Mouse (Mus musculus) large intestine, adult 2 months (tissue): Measurements from ENCODE around the gene Cftr. TPM values are rescaled to one million over a fixed set of nuclear protein-coding genes. Genes with fewer than 3 reads are reported as not detected.

Experiments used
- DNase-seq: peaks from one replicate; pipeline ENCODE4 v3.0.0-alpha.2; 2012; ENCODE audit warnings: low read depth, low spot score
- WGBS: fragments of 180-500 bp; shearing (Covaris S2); methylation state at CpG from one replicate; pipeline ENCODE4 v1.1.7; 2018; 5-methylcytosine and 5-hydroxymethylcytosine counted together
- polyA plus RNA-seq: library from polyadenylated mRNA; depleted of rRNA; stranded (reverse); fragments of >200 nt; gene quantifications from 2 replicates; pipeline ENCODE4 v1.2.3, GENCODE M21; 2012; rRNA removed

Cftr gene
- polyA plus RNA-seq, 1 experiment, result 7.3 TPM

DNA sequence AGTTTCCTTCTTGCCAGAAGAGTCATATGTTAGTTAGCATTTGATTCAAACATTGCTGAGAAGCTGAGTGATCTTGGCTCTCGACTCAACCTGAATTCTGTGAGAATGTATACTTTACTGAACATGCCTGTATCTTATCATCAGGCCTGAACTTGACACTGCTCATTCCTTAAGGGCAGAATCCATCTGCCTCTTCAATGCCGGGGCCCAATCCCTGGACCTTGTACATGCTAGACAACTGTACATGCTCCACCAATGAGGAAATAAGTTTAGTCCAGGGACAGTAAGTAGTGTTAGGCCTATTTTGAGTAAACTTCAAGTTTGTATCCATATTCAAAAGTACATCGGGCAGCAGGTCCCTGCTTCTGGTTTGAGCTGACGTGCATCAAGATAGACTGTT, 134.6 kb downstream of the Cftr start:
- no peak for DNase-seq
- WGBS, result 77% methylated on average over 4 of the region's 4 CpGs

DNA sequence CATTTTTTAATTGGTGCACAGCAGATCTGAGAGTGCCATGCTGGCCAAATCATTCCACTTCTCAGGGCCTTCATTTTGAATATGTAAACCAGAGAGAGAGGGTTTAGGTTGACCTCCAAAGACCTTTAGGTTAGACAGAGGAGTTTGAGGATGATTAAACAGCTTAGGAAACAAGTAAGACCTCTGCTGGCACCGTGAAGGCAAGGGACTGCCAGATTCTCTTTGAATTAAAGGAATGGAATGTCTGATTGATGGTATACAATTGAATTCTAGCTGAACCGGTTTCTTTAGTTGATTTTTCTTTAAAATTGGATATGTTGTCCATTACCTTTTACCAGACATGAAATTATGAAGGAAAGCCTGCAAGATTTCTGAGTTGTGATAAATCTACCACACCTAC, 140.5 kb downstream of the Cftr start:
- DNase-seq, result no peak
- 11% methylated on average over 2 of the region's 2 CpGs for WGBS

DNA sequence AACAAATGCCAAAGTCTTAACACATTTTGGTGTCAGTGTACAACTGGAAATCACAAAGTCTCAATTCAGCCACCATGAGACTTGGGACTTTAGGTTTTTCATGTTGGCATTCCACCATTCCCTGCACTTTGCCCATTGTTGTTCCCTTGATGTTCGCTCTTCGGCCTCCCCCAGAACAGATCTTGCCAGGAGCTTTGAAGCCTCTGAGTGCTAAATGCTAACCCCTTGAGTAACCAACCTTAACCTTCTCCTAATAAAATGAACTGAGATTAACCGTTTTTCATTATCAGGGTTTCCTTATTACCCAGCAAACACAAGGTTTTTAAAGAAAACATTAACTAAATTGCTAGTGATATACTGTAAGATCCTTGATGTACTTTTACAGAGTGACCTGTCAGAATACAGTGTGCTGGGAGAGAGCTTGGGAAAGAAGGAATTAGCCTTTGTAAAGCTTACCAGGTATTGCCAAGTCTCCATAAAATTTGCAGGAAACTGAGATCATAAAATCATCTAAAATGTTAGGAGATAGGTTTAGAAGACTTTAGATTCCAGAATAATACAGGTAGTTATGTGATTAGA, 144.0 kb downstream of the Cftr start:
- 31% methylated on average over 3 of the region's 3 CpGs for WGBS
- DNase-seq, result peak; percentile 45

DNA sequence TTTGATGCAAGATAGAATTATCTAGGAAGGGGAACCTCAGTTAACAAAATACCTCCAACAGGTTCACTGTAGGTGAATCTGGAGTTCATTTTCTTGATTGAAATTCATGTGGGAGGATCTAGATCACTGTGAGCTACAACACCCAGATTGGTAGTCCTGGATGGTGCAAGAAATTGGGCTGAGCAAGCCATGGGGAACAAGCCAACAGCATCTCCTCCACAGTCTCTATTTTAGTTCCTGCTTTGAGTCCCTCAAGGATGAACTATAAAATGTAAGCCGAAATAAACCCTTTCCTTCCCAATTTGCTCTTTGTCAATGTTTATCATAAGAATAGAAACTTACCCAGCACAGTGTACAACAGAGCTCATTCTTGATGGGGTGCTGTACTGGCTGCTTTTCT, 152.5 kb downstream of the Cftr start:
- 87% methylated on average over 1 of the region's 1 CpGs for WGBS
- no peak for DNase-seq

DNA sequence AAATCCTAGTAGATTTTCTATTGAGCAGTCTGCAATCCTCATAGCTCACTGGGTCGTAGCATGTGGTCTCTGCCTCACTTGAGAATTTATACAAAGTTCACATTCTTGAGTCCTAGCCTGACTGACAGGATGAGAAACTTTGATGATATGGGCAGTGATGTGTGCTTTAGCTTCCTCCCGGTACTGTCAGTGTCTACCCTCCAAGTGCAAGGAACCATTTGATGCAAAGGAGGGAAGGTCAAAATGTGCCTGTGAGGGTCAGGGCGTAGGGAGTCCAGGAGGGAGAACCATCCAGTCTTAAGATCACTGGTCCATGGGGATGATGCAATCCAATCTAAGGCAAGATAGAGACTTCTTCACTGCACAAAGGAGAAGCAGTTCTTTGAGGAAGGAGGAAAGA, 164.9 kb downstream of the Cftr start:
- DNase-seq, result no peak
- WGBS, result 84% methylated on average over 3 of the region's 3 CpGs

DNA sequence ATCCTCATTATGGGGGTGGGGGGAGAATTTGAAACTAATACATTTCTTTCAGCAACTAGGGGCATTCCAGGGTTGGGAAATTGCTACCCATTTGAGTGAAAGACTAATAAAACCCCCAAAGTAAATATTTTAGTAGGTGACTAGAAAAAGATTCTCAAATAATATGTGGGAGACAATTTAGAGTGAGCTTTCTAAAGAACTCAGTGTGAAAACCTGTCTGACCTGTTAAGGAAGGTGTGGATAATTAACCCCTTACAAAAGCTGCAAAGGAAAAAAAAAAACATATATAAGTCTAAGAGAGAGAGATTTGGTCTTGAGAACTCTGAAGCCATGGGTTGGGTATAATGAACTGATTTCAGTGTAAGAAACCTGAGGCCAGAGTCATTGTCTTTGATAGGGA, 167.8 kb downstream of the Cftr start:
- DNase-seq, result no peak

DNA sequence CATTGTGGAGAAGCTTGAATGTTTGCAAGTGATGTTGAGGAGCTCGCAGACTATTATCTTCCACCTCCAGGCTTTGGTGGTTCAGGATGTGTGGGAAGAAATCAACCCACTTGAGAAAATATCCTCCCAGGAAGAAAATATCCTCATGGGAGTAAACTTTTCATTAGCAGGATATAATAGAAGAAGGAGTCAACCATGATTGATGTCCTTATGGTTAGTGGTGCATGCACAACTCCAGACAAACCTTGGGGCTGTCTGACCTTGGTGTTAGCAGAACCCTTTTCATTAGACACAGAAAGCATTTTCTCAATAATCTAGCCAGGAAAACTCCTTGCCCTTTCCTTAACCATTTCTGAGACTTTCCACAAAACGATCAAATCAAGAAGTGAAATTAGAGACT, 173.8 kb downstream of the Cftr start:
- no peak for DNase-seq
- WGBS, result 92% methylated on average over 2 of the region's 2 CpGs

DNA sequence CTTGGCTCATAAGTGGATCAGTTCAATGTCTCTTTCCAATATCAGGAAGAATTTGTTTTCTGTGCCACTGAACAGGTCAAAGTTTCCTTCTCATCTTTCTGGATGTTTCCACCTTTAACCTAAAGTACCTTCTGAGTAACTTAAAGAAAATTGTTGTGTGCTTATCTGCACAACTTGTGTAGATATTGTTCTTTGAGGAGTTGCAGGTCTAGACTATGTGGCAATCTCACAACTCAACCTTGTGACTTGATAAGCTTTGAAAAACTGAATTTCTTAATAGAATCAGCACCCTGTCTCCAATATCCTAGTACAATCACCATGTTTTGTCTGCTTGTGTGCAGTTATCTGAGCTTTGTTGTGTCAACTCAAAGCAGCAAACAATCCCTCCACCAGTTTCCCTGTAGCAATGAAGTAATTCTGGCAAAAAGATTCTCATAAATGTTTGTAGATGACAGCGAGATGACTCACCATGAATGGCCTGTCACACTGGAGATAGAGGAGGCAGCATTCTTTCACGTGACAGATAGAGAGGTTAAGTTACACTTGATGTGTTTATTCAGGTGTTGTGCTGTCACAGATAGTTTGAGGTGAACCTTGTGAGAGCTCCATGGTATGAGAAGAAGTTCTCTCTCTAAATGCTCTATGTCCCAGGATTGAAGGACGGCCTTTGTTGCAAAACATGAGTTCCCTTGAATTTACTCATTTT, 178.8 kb downstream of the Cftr start:
- DNase-seq, result no peak
- 50% methylated on average over 3 of the region's 3 CpGs for WGBS

DNA sequence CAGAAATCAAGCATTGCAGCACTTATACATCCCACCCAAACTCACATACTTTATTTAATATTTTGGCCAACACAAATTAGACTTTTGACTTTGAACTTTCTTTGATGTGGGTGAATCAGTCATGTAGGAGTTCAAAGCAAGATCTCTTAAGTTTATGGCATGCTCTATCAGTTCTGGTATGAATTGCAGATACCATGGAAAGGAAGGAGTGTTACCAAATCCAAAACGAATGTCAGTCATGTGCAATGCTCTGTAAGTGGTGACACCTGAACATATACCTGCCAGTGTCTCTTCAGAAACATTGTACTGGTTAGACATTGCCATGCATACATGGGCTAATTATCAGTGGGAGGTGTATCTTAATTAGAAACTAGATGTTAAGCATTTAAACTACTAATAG, 189.7 kb downstream of the Cftr start:
- 27% methylated on average over 1 of the region's 1 CpGs for WGBS
- no peak for DNase-seq

DNA sequence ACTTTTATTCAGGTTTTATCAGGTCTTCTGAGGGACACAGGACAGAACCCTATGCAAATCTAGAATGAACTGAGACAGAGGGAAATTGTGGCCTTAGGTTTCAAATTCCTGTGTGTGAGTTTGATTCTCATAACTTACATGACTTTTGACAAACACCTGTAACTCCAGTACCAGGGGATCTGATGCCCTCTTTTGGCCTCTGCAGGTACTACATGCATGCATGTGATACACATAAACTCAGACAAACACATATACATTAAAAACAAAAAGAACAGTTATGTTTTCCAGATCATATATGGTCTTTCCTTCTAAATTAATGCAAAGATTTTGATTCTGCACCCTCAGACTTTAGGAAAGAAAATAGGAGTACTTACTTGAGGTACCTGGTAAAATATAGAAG, 190.5 kb downstream of the Cftr start:
- DNase-seq, result no peak

DNA sequence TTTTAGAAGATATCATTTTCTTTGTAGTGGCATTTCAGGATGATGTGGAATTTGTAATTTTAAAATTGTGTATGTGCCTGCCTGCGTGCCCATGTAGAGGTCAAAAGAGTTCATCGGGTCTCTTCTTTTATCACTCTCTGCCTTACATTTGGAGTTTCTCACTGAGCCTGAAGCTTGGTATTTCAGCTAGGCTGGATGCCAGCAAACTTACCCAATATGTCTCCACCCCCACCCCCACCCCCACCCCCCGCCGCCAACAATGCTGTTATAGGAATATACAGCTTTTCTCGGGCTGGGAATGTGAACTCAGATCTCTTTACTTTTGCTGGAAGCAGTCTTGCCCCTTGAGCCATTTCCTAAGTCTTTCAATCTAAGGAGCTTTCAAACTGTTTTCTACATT, 191.7 kb downstream of the Cftr start:
- DNase-seq, result no peak
- WGBS, result 79% methylated on average over 5 of the region's 5 CpGs

DNA sequence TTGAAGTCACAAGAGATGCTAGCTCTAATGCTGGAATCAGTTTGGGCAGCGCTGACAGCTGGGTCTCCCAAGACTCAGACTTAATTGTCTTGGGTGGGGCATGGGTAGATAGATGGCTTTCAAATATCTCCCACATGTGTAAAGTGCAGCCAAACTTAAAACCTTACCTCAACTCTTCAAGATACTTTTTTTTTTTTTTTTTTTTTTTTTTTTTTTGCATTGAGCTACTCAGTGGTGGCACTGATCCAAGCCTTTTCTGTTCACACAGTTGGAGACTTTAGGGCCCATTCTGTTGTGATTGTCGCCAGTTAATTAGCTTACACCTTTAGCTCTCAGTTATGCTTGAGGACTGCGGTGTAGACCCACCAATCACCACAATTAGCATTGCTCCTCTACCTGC, 198.6 kb downstream of the Cftr start:
- no peak for DNase-seq
- WGBS, result 39% methylated on average over 3 of the region's 3 CpGs

DNA sequence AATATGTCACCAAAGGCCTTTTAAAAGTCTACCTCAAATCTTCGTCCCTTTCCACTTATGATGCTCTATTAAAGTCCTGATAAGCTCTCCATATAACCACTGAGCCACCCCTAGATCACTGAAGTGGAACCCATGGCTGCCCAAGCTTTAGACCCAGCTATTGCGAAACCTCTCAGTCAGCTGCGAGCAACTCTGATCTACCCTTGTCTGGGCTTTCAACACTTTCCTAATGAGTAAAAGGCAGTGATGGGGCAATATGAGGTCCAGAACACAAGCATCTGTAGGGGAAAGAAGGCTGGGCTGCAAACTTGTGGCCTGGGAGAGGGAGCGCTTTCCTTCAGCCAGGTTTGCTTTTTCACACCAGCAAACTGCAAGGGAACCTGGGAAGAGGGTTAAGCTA, 199.2 kb downstream of the Cftr start:
- 87% methylated on average over 4 of the region's 4 CpGs for WGBS
- DNase-seq, result no peak

Other genes with a start within 250 kb of the Cftr start
- gene Wnt2, start 140.1 kb upstream of the Cftr start, polyA plus RNA-seq, result 0.41 and 0.52 TPM in 2 replicates
- gene Asz1, start 61.6 kb upstream of the Cftr start, polyA plus RNA-seq, result not detected in 2 replicates